27 mouse cellular contexts compared by ENCODE assay signal in genomic region chr10:8447681-8448080, GRCm38 (mm10).
DNase-seq lines count a peak whose midpoint lies in the region; ATAC-seq and TF ChIP-seq lines count a peak whose summit lies in the region.
"Had no signal": no experiment of that assay in that cellular context is flagged by ENCODE, and none has a peak within 500 bp of the region (broad histone marks: within the 10 kb centered on the region; RNA-seq: fewer than 3 reads in every experiment).

No protein-coding gene starts in this region.

- H3K9ac ChIP-seq in forebrain, embryonic 14.5 days (ENCODE audit: low read length): no peak overlapping the region
- no peak overlapping the region for H3K9ac ChIP-seq in forebrain, embryonic 16.5 days (replicated peaks; ENCODE audit: low read depth, low read length)
- no peak overlapping the region for H3K9ac ChIP-seq in limb, embryonic 15.5 days
- H3K9ac ChIP-seq in hindbrain, embryonic 12.5 days: no peak overlapping the region
- H3K9ac ChIP-seq: forebrain, embryonic 15.5 days; heart, embryonic 15.5 days; hindbrain, embryonic 14.5 days; kidney, embryonic 15.5 days; limb, embryonic 13.5 days; liver, embryonic 13.5 days; midbrain, embryonic 13.5 days; neural tube, embryonic 13.5 days had no signal

- H3K27me3 ChIP-seq in forebrain, embryonic 14.5 days (replicated peaks; ENCODE audit: control insufficient read depth, insufficient read depth, low read length): no peaks in the 10 kb centered on the region
- no peaks in the 10 kb centered on the region for H3K27me3 ChIP-seq in forebrain, embryonic 16.5 days (replicated peaks; ENCODE audit: control insufficient read depth, insufficient read depth, low read length)
- no peaks in the 10 kb centered on the region for H3K27me3 ChIP-seq in limb, embryonic 15.5 days
- H3K27me3 ChIP-seq in limb, embryonic 10.5 days (ENCODE audit: low read depth, poor library complexity, severe bottlenecking): peaks cover 4% of the 10 kb centered on the region; the same call in 1 of the 2 replicates
- no peaks in the 10 kb centered on the region for H3K27me3 ChIP-seq in hindbrain, embryonic 12.5 days
- H3K27me3 ChIP-seq: forebrain, embryonic 15.5 days; heart, embryonic 15.5 days; kidney, embryonic 15.5 days; liver, embryonic 13.5 days; midbrain, embryonic 13.5 days; neural tube, embryonic 13.5 days had no signal

- no peaks in the 10 kb centered on the region for H3K9me3 ChIP-seq in forebrain, embryonic 14.5 days (replicated peaks; ENCODE audit: control insufficient read depth, low read length)
- no peaks in the 10 kb centered on the region for H3K9me3 ChIP-seq in forebrain, embryonic 16.5 days (ENCODE audit: control insufficient read depth, low read length)
- H3K9me3 ChIP-seq in limb, embryonic 15.5 days: no peaks in the 10 kb centered on the region
- H3K9me3 ChIP-seq in limb, embryonic 10.5 days (replicated peaks): no peaks in the 10 kb centered on the region
- no peaks in the 10 kb centered on the region for H3K9me3 ChIP-seq in hindbrain, embryonic 12.5 days (replicated peaks)
- H3K9me3 ChIP-seq: forebrain, embryonic 15.5 days; heart, embryonic 10.5 days; heart, embryonic 15.5 days; kidney, embryonic 15.5 days; limb, embryonic 13.5 days; liver, embryonic 13.5 days; midbrain, embryonic 13.5 days; neural tube, embryonic 13.5 days had no signal

- no peak for TF ChIP-seq CTCF in brain, embryonic 14.5 days (IDR thresholded peaks at IDR 0.05; ENCODE audit: borderline replicate concordance, extremely low read depth, insufficient read depth, insufficient read length)

- ATAC-seq in forebrain, embryonic 14.5 days: no peak
- ATAC-seq in forebrain, embryonic 16.5 days: no peak
- ATAC-seq in limb, embryonic 15.5 days (ENCODE audit: insufficient number of reproducible peaks, low FRiP score, low TSS enrichment, low read depth): no peak
- no peak for ATAC-seq in hindbrain, embryonic 12.5 days (ENCODE audit: low FRiP score)
- ATAC-seq: activated CD4-positive, CD25-positive, alpha-beta regulatory T cell, adult 4 months; CD4-positive, CD25-positive, alpha-beta regulatory T cell, adult 4 months; forebrain, embryonic 15.5 days; intestine, postnatal 0 days; midbrain, embryonic 13.5 days had no signal

- no peaks in the 10 kb centered on the region for H3K4me1 ChIP-seq in forebrain, embryonic 14.5 days (ENCODE audit: control insufficient read depth, insufficient read depth, low read length)
- no peaks in the 10 kb centered on the region; the same call in 1 of the 2 replicates for H3K4me1 ChIP-seq in forebrain, embryonic 16.5 days (replicated peaks; ENCODE audit: control insufficient read depth, insufficient read depth, low read length)
- H3K4me1 ChIP-seq in limb, embryonic 15.5 days: peaks cover 16% of the 10 kb centered on the region
- peaks cover 46% of the 10 kb centered on the region for H3K4me1 ChIP-seq in limb, embryonic 10.5 days
- H3K4me1 ChIP-seq in hindbrain, embryonic 12.5 days: no peaks in the 10 kb centered on the region
- H3K4me1 ChIP-seq: heart, embryonic 10.5 days; heart, embryonic 15.5 days; liver, embryonic 13.5 days; midbrain, embryonic 13.5 days had no signal

- H3K4me3 ChIP-seq in forebrain, embryonic 14.5 days (ENCODE audit: low read depth, low read length): no peak overlapping the region
- no peak overlapping the region for H3K4me3 ChIP-seq in forebrain, embryonic 16.5 days (replicated peaks; ENCODE audit: low read length)
- H3K4me3 ChIP-seq in limb, embryonic 15.5 days: no peak overlapping the region
- no peak overlapping the region for H3K4me3 ChIP-seq in limb, embryonic 10.5 days
- H3K4me3 ChIP-seq in hindbrain, embryonic 12.5 days: no peak overlapping the region
- H3K4me3 ChIP-seq: forebrain, embryonic 15.5 days; gastrocnemius, adult 2 months; heart, embryonic 10.5 days; heart, embryonic 15.5 days; kidney, embryonic 15.5 days; limb, embryonic 13.5 days; liver, embryonic 13.5 days; midbrain, embryonic 13.5 days; neural tube, embryonic 13.5 days had no signal

- no peaks in the 10 kb centered on the region for H3K36me3 ChIP-seq in forebrain, embryonic 14.5 days (ENCODE audit: control insufficient read depth, insufficient read depth, low read length)
- no peaks in the 10 kb centered on the region for H3K36me3 ChIP-seq in forebrain, embryonic 16.5 days (ENCODE audit: control insufficient read depth, insufficient read depth)
- no peaks in the 10 kb centered on the region for H3K36me3 ChIP-seq in limb, embryonic 15.5 days
- no peaks in the 10 kb centered on the region for H3K36me3 ChIP-seq in limb, embryonic 10.5 days
- H3K36me3 ChIP-seq in hindbrain, embryonic 12.5 days: no peaks in the 10 kb centered on the region
- H3K36me3 ChIP-seq: forebrain, embryonic 15.5 days; heart, embryonic 10.5 days; heart, embryonic 15.5 days; kidney, embryonic 15.5 days; limb, embryonic 13.5 days; liver, embryonic 13.5 days; midbrain, embryonic 13.5 days; neural tube, embryonic 13.5 days had no signal

- intact Hi-C loops in left cerebral cortex, postnatal 14 days (cut with DNase I): no loop called here

- H3K27ac ChIP-seq in forebrain, embryonic 14.5 days (ENCODE audit: low read depth, low read length): no peak overlapping the region
- no peak overlapping the region for H3K27ac ChIP-seq in forebrain, embryonic 16.5 days (ENCODE audit: low read length)
- H3K27ac ChIP-seq in limb, embryonic 15.5 days: 0 out of 2 replicates have a peak overlapping the region, but pooled peaks have one; percentile 23
- H3K27ac ChIP-seq in limb, embryonic 10.5 days: no peak overlapping the region
- H3K27ac ChIP-seq in hindbrain, embryonic 12.5 days: no peak overlapping the region
- H3K27ac ChIP-seq: forebrain, embryonic 15.5 days; gastrocnemius, adult 2 months; heart, embryonic 10.5 days; heart, embryonic 15.5 days; hindbrain, embryonic 14.5 days; kidney, embryonic 15.5 days; limb, embryonic 13.5 days; liver, embryonic 13.5 days; macrophage; midbrain, embryonic 13.5 days; neural tube, embryonic 13.5 days had no signal

- TF ChIP-seq POLR2A in brain, embryonic 14.5 days (IDR thresholded peaks at IDR 0.05; ENCODE audit: borderline replicate concordance, extremely low read depth, insufficient read depth, insufficient read length, poor library complexity, severe bottlenecking): no peak

- no peak overlapping the region for H3K4me2 ChIP-seq in forebrain, embryonic 14.5 days (ENCODE audit: low read length)
- no peak overlapping the region for H3K4me2 ChIP-seq in forebrain, embryonic 16.5 days (ENCODE audit: low read length)
- no peak overlapping the region for H3K4me2 ChIP-seq in limb, embryonic 15.5 days
- no peak overlapping the region for H3K4me2 ChIP-seq in hindbrain, embryonic 12.5 days (replicated peaks)
- H3K4me2 ChIP-seq: forebrain, embryonic 15.5 days; heart, embryonic 15.5 days; hindbrain, embryonic 14.5 days; kidney, embryonic 15.5 days; limb, embryonic 13.5 days; liver, embryonic 13.5 days; midbrain, embryonic 13.5 days; neural tube, embryonic 13.5 days had no signal

- WGBS in forebrain, embryonic 14.5 days: 31% methylated on average over 5 of the region's 5 CpGs
- WGBS in forebrain, embryonic 16.5 days: 21% methylated on average over 5 of the region's 5 CpGs
- 15% methylated on average over 5 of the region's 5 CpGs for WGBS in limb, embryonic 15.5 days
- WGBS in limb, embryonic 10.5 days: 43% methylated on average over 5 of the region's 5 CpGs
- 66% methylated on average over 5 of the region's 5 CpGs for WGBS in hindbrain, embryonic 12.5 days

- peak; percentile 46 for DNase-seq in forebrain, embryonic 14.5 days (ENCODE audit: low spot score)
- no peak for DNase-seq in limb, embryonic 10.5 days (ENCODE audit: low spot score)
- DNase-seq in brain, embryonic 14.5 days (ENCODE audit: low read depth): peak; percentile 41
- DNase-seq in left cerebral cortex, postnatal 14 days (ENCODE audit: low spot score in 2 of 2): no peak
- DNase-seq: adrenal gland, adult 8-10 months; cerebellum, adult 8-10 months; cerebellum, postnatal 36 days; gastrocnemius, adult 2 months; kidney, postnatal 4 days; liver, embryonic 13.5 days; lung, adult 2 months; lung, postnatal 10 days had no signal

Comparison
In these comparisons a context has a peak if more than half of its experiments do, and no peak if none do; other contexts are left out.
1. DNase-seq: peak in forebrain, embryonic 14.5 days (single experiment) and brain, embryonic 14.5 days (single experiment); none in limb, embryonic 10.5 days (single experiment) and left cerebral cortex, postnatal 14 days (0 of 2).